Mouse (Mus musculus) layer of hippocampus, postnatal 36 days (tissue): ENCODE results near the gene 9230102O04Rik. TPM values are rescaled to one million over a fixed set of nuclear protein-coding genes. Genes with fewer than 3 reads are reported as not detected.
A peak's percentile ranks its signal among the peaks of the same experiment; 100 is the strongest.

Experiments
- DNase-seq, 2 experiments: peaks; one replicate each; pipeline ENCODE4 v3.0.0; 2022
- total RNA-seq, 2 experiments: library from RNA; stranded (reverse); gene quantifications; 2 replicates each; pipeline ENCODE4 v1.2.3; 2021

9230102O04Rik gene
- total RNA-seq, 2 experiments from 2014 or later = not detected

DNA sequence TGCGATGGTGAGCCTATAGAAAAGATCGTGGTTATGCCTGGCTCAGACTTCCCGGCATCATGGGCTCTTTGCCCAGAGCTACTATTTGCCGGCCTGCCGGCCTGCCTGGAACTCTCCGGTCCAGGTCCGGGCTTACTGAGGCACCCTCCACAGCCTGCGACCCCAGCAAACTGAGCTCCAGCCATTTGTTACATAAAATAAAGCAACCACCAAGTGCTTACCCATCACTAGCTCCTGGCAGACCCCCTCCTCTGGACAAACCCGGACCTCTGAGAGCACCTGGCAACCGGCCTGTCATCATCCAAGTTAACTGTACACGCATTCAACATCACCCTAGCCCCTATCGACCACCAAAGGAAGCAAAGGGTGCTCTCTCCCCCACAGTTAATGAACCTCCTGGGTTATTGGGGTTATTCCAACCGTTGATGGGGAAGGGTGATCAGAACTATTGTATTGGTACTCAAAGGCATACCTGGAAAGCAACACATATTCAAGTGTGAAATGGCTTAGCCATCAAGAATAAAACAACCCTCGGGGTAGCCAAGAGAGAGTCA is 4.0 kb downstream of the 9230102O04Rik start:
- no peak for DNase-seq

GRCm38 (mm10) chr2:9884533-9885216 is 4.7 kb downstream of the 9230102O04Rik start:
- DNase-seq = no peak

- DNase-seq = no peak
These were observed 5.4 kb downstream of the 9230102O04Rik start for GRCm38 (mm10) chr2:9883803-9884532.

DNA sequence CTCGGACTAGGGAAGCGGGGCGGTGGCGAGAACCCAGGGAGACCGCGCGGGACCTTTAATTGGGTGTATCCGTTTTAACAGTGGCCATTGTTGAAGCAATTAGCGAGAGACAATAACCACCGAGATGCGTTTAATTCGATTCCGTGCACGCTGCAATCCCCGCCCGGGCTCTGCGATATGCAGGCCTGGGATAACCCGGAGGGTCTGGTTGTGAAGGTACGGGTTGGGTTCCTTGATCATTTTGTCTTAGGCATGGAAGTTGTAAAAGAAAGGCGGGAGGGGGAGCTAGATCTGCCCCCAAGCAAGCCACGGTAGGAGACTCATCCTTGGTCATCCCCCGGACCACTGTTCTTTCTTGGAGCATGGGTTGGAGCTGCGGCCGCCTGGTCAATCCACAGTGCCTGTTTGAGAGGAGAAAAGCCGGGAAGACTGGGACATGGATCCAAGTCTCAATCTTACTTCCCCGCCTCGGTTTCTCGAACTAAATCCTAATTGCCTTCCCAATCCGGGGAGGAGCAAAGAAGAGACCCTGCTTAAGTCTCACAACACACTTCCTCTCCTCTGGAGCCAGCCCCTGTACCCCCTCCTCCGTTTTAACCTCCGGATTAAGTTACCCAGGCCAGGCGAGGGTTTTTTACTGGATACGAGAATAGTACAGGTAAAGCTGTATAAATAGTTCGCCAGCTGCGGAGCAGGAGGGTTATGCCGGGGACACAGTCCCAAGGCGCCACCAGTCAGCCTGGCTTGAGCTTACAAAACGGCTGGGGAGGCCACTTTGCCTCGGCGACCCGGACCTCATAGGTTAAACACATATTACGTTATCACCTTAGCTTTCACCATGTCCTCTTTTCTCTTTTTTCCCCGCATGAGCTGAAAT is 6.2 kb downstream of the 9230102O04Rik start:
- DNase-seq = no peak

GRCm38 (mm10) chr2:9882371-9882925 is 6.9 kb downstream of the 9230102O04Rik start:
- no peak for DNase-seq

GRCm38 (mm10) chr2:9881611-9882023 is 7.7 kb downstream of the 9230102O04Rik start:
- no peak for DNase-seq

GRCm38 (mm10) chr2:9881051-9881591 is 8.2 kb downstream of the 9230102O04Rik start, which contains the start of gene 4930412O13Rik:
Gene 4930412O13Rik (plus strand): TSS chr2:9881252.
- no peak for DNase-seq

DNA sequence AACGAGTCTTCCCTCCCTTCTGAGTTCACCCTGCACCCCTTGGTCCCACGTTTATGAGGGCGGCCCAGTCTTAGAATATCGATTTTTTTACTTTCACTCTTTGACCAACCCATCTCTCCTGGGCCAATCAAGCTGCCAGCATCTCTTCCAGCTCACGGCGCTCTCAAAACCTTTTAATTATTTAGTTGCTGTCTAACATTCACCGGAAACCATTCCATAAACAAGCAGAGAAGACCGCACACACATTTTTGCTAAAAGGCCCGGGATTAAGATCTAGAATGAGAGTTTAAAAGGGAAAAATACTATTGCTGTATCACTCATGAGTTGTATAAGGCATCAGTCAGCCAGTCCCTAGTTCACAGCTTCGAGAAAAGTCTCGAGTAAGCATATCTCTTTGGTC is 9.1 kb downstream of the 9230102O04Rik start:
- DNase-seq = no peak

GRCm38 (mm10) chr2:9879493-9879892 is 9.8 kb downstream of the 9230102O04Rik start:
- DNase-seq = peak in 1 of 2 experiments; percentile 37

DNA sequence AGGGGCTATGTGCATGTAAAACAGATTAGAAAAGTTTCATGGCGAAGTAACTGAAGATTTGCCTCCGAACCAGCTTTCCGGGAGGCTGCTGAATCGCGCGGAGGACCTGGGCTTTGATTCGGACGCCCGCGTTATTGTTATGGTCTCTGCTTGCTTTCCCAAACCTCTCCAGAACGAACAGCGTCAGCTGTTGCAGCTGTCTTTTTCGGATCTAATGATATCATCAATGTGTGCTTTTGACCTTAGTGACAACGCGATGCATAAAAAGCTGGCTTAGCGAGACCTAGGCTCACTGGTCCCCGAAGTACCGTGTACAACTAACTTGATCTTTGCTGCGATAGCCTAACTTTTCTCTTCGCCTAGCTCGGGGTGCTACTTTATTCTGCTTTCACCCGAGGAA is 10.2 kb downstream of the 9230102O04Rik start:
- DNase-seq = no peak

GRCm38 (mm10) chr2:9878564-9879081 is 10.7 kb downstream of the 9230102O04Rik start:
- no peak for DNase-seq

- DNase-seq = no peak
These were observed 11.3 kb downstream of the 9230102O04Rik start for GRCm38 (mm10) chr2:9877966-9878563.

- no peak for DNase-seq
These were observed 12.0 kb downstream of the 9230102O04Rik start for GRCm38 (mm10) chr2:9877326-9877690.

DNA sequence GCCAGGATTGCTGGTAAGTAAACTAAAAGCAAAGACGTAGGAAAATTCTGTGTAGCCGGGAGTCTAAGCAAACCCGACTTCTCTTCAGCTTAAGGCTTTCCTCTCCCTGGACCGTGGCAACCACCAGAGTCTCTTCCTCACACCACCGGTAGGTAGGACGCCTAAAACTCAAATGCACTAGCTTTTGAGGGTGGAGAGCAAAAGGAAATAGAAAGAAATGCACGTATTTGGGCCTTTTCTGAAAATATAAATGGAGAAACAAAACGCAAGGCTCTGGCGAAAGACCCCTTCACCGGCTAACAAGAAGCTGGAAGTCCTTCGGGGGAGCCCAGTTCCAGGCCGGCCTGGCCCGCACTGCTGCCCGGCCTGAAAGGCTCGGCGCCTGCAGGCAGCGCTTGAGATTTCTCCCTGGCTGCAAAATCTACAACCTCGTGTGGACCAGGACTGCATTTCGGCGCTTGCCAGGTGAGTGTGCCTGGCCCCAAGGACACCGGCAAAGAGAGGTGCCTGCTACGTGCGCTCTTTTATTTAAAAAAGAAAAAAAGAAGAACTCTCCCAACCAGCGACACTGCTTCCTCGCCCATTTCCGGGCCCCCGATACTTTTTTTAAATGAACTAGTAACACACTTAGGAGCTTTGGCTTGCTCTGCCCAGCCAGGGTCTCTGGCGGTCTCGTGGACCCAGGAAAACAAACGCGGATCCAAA is 12.6 kb downstream of the 9230102O04Rik start:
- no peak for DNase-seq

- DNase-seq = no peak
These were observed 13.5 kb downstream of the 9230102O04Rik start for GRCm38 (mm10) chr2:9875676-9876357.

- no peak for DNase-seq
These were observed 14.1 kb downstream of the 9230102O04Rik start for GRCm38 (mm10) chr2:9875220-9875619.

GRCm38 (mm10) chr2:9874467-9875219 is 14.7 kb downstream of the 9230102O04Rik start:
- DNase-seq = no peak

- DNase-seq = no peak
These were observed 15.6 kb downstream of the 9230102O04Rik start for GRCm38 (mm10) chr2:9873757-9874156.

- no peak for DNase-seq
These were observed 16.7 kb downstream of the 9230102O04Rik start for GRCm38 (mm10) chr2:9872682-9873081.
